Mouse (Mus musculus): ENCODE data around the gene Nos1ap.

The Nos1ap gene

DNA sequence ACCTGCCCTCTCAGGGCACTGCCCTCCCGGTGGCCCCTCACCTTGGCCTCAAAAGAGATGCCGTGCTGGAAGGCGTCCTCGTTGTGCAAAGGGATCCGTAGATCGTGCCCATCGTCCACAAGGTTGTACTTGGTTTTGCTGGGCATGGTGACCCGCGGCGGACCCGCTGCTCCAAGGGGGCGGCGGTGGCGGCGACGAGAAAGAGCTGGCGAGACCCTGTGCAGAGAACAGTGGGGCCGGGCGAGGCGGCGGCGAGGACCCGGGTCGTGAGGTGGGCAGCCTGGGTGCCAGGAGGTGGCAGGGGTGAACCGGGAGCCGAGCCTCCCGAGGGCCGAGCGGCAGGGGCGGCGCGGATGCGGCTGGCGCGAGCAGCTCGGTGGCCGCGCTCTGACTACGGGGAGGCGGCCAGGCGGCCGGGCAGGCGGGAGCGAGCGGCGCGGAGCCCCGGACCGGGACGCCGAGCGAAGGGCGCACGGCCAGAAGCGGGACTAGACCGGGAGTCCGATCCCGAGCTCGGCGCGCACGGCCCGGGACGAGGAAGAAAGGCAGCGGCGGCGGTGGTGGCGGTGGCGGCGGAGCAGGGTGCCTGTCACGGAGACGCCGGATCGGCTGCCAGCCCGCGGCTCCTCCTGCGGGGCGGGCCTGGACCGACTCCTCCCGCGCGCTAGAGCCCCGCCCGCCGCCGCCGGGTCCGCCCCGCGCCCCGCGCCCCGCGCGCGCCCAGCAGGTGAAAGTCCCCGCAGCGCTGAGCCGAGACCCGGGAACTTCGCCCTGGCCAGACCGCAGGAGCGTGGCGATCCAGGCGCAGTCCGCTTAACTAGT lies at the start of gene Nos1ap:
Gene Nos1ap, minus strand, starts transcription at position 643 of the 822 bp plus-strand sequence.
- peak; percentile 81 to 85 for DNase-seq

GRCm38 (mm10) chr1:170638941-170639340 lies 49.3 kb upstream of the Nos1ap start:
- no peak for DNase-seq

GRCm38 (mm10) chr1:170632856-170633255 lies 43.2 kb upstream of the Nos1ap start:
- no peak for DNase-seq

- peak; percentile 67 to 76 for DNase-seq
Observed at GRCm38 (mm10) chr1:170632385-170632784, 42.7 kb upstream of the Nos1ap start.

DNA sequence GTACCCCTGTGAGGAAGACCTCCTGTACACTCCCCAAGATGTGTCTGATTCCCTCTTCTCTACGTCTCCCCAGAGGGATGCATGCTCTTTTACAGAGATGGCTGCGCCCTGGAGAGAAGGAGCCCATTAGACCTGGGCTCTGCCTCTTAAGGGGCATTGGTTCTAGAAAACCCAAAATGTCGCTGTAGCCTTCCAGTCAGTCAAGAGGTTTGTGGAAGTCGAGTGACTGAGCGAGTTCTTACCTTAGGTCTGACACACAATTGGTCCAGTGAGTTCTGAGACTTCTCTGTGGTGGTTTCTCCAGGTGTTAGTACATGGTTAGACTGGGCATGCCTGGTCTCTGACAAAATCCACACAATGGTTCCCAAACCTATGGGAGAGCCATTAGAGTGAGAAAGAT lies 41.9 kb upstream of the Nos1ap start:
- no peak for DNase-seq

GRCm38 (mm10) chr1:170630489-170630888 lies 40.8 kb upstream of the Nos1ap start:
- no peak for DNase-seq

- no peak for DNase-seq
Observed at GRCm38 (mm10) chr1:170623432-170623831, 33.8 kb upstream of the Nos1ap start.

DNA sequence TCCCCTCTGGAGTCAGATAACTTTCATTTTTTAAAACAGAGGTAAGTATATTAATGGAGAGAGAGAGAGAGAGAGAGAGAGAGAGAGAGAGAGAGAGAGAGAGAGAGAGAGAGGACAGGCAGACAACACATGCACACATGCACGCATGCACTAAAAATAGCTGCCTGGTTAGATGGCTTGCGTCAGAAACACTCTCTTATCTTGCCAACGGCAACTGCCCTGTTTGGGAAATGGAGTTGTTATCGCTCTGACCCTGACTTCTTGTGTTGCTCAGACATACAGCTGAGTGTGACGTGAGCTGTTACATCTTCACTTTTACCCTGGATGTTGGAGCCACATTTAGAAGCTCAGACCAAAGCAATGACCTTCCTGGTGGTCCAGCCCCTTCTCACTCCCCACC lies 33.3 kb upstream of the Nos1ap start:
- no peak for DNase-seq

GRCm38 (mm10) chr1:170619686-170620374 lies 30.2 kb upstream of the Nos1ap start:
- no peak for DNase-seq

DNA sequence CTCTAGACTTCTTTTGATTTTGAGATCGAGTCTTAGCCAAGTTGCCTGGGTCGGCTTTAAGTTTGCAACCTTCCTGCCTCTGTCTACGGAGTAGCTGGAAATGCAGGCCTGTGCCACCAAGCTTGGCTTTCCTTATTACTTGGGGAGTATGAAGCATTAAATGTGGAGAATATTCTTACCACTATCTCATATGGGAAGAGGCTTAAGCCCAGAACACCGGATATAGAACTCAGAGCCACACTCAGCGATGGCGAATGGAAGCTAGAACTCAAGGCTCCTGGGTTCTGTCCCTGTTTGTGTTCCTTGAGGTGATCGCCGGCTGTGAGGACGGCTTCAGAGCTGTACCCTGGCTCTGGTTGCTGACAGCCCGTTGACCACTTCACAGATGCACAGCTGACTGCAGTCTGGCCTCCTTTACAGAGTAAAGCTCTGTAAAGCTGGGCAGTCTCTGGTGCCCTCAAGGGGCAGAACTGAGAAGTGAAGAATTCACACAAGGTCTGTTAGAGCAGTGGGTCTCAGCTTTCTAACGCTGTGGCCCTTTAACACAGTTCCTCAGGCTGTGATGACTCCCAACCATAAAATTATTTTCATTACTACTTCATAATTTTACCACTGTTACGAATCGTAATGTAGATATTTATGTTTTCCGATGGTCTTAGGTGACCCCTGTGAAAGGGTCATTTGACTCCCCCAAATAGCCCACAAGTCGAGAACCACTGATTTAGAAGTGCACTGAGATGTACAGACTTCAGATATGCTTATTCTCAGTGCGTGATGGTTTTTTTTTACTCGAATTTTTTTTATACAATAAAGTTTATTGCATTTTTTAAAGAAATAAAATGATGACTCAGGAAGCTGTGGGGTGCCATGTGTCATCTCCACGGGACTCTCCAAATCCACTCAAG lies 23.6 kb upstream of the Nos1ap start:
- peak; percentile 41 to 62 for DNase-seq

DNA sequence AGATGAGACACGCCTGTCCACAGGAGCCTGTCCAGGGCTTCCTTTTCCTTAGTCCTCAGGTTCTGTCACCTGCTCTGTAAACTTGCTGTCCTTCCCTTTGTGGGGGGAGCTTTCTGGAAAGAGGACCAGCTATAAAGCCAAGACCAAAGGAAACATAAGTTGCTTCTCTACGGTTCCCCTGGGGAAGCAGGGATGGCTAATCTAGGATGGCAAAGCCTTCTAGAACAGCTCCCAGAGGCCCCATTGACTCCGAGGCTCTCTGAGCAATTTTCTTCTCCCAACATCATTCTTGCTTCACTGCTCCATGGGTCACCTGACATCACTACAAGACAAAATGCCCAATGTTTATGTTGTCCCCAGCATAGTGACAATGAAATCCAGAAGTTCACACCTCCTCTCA lies 22.0 kb upstream of the Nos1ap start:
- no peak for DNase-seq

- DNase-seq: no peak
Observed at GRCm38 (mm10) chr1:170610695-170611094, 21.0 kb upstream of the Nos1ap start.

DNA sequence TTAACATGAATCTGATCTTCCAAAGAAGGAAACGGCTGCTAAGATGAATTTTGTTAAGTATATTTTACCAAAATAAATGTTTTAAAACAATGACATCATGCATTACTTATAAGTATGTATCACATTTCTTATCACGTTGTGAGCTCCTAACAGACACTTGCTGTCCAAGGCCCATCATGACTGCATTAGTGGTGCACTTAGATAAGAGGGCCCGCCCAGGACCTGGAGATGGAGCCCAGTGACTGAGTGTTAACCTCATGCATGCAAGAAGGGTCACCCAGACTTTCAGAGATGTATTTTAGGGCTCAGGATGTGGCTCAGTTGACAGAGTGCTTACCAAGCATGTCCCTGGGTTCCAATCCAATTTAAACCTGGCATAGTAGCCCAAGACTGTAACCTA lies 20.6 kb upstream of the Nos1ap start:
- DNase-seq: no peak

DNA sequence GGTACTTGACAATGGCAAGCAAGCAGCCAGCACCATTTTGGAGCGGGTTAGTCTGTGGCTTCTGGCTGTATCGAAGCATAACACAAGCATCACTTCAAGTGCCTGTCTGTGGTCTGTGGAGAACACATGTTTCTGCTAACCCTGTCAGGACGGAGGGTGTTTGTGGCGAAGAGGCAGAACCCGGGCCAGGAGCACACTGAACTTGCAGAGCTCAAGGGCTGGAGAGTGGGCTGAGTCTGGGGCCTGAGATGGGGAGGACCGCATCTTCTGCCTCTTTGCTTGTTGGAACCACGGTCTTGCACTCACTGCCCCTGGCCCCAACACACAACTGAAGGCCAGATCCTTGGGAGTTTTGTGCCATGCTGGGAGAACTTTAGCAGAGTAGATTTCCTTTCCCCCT lies 20.2 kb upstream of the Nos1ap start:
- no peak for DNase-seq

GRCm38 (mm10) chr1:170608461-170609071 lies 18.9 kb upstream of the Nos1ap start:
- no peak for DNase-seq

GRCm38 (mm10) chr1:170607231-170607917 lies 17.7 kb upstream of the Nos1ap start:
- no peak for DNase-seq

DNA sequence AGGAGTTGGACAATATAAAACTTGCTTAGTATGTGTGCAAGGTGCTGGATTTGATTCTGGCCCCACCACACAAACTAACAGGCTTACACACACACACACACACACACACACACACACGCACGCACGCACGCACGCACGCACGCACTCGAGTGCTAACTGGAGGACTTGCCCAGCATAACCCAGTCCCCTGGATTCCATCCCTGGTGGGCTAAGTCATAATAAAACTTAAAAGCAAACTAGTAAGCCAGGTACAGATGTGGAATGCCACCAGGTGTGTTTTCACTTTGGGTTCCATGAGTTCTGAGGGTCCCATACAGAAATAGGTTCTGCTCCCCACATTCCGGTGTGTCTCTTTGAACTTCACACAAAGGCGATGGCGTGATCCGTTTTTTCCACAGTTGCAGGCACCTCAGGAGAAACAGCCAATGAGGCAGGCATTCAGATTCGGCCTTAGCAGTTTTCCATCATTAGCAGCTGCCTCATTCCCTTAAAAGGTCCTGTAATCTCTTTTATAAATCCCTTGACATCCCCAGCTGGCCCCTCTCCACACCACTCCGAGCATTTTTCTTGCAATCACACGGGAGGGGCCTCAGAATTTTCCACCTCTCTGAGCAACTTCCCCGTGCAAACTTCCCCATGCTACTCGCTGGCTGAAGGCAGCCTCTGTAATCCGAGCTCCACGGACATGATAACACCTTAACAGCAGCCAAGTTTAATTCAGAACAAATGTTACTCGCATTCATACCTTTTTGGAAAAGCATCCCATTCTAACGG lies 15.8 kb upstream of the Nos1ap start:
- no peak for DNase-seq

DNA sequence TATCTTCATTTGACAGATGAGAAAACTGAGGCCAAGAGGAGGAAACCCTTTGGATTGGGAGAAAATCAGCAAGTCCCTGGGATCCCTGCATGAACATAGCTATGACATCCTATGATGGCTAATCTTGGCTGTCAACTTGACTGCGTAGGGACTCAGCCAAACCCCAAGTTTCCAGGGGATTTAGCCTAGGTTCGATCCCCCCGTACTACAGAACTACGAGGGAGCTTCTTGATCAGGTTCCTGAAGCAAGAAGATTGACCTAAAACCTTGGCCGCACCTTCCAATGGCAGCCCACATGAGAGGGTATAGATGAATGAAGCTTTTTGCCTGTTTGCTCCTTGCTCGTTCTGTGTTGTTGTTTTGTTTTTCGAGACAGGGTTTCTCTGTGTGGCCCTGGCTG lies 4.9 kb upstream of the Nos1ap start:
- DNase-seq: no peak

- DNase-seq: peak; percentile 16 to 56
Observed at GRCm38 (mm10) chr1:170590531-170590930, 870 bp upstream of the Nos1ap start.

- DNase-seq: no peak
Observed at GRCm38 (mm10) chr1:170590041-170590360, 340 bp upstream of the Nos1ap start.

- DNase-seq: peak; percentile 14 to 16
Observed at GRCm38 (mm10) chr1:170588879-170589218, 812 bp downstream of the Nos1ap start.

- peak in 1 of 2 experiments; percentile 21 for DNase-seq
Observed at GRCm38 (mm10) chr1:170588353-170588752, 1.3 kb downstream of the Nos1ap start.
